Mouse (Mus musculus): ENCODE results near the gene Ripply3.

- no peak for TF ChIP-seq CTCF (IDR thresholded peaks at IDR 0.05; ENCODE audit: control insufficient read depth, insufficient read depth, low read length)
- TF ChIP-seq POLR2A (IDR thresholded peaks at IDR 0.05; ENCODE audit: borderline replicate concordance, control insufficient read depth, low read depth, low read length) = no peak
These were observed 2.2 kb downstream of the Ripply3 start for GRCm38 (mm10) chr16:94330429-94330828.

Measured in bone marrow, adult 2 months (tissue).